Mouse (Mus musculus): ENCODE data around the gene Gabrb2.

Gabrb2 gene

DNA sequence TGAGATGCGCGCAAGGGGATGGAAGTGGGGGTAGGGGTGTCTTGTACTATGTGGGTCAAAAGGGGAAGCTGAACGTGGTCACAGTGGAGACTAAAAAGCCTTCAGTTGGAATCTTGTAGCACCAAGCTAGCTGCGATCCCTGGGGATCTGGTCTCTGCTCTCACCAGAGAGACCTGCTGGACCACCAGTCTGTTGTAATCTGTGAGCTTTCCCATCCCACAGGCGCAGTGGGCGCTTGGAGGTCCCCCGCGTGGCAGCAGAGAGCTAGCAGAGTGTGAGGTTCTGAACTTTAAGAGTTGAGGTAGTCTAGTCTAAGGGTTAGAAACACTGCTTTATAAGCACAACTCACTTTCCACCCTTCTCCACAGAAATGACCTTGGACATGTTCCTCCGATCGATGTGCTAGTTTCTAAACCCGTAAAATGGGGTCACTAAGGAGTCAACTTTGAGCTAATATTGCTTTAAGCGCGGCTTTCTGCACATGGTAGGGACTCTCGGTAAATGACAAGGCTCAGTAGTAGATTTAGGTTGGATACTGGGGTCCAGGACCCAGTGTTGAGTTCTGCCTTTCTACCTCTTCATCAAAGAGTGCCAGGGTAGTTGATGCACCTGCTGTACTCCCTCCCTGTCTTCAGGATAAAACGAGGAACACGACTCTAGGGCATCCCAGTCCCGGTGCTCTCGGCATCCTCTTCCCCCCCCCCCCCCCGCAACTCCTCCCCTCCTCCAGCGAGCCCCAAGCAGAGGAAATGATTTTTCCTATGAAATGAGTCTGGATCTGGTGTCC, at the start of gene Gabrb2:
Gene Gabrb2, plus strand, starts transcription at position 762 of the 787 bp plus-strand sequence.
- DNase-seq (ENCODE audit: extremely low read depth, low read depth, low spot score): no peak

DNA sequence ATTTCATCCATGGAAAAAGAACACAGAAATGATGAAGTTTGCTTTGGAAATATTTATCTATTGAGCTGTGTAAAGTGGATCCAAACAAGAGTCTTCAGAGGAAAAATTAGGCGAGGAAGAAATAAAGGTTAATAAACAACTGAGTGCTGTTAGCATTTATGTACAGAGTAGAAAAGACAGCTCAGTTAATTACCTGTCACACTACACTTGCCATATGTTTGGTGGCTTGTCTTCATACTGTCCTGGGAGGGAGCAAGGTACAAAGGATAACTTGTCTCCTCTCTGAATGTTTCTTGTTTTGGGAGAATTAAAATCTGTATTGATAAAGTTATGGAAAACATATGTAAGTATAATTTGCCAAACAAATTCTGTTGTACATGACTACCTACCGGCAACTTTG, 40.6 kb upstream of the Gabrb2 start:
- no peak for DNase-seq (ENCODE audit: extremely low read depth, low read depth, low spot score)

DNA sequence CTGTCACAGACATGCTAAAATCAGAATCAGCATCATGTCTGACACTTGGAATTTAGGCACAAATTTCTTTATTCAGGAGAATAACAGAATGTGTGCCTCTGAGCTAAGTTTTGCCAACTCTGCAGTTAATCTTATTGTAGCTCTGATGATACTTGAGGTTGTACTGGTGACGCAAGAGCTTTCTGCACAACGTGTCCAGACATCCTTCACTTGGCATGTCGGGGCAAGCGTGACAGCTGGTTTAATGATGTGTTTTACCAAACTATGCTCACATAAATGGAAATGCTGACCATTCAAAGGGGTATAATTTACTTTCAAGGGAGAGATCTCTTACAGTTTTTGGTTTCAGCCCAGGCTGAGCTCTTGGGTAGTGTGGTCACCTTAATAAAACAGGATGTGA, 33.1 kb upstream of the Gabrb2 start:
- no peak for DNase-seq (ENCODE audit: extremely low read depth, low read depth, low spot score)

DNA sequence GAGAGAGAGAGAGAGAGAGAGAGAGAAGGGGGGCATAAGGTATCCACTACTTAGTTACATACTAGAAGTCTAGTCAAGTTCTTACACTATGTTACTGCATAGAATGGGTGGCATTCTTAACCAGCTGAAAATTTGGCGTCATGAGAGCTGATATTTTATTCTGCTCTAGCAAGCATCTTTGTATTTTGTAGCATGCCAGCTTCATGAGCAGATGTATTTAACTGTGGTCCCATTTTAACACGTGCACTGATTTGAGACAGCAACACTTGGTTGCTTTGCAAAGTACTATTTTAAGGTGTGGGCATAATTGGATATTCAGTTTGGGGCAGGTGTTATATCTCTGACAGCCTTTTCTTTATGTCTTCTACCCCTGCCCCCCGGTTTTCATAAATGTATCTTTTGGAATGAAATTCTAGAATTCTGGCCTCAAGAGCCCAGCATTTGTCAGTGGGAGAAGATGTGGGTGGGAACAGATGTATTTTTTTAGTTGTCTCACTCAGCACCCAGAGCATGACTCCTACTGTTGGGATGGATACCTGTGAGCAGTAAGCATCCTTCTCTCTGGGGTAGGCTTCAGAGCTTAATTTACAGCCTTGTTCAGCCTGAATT, 28.8 kb upstream of the Gabrb2 start:
- no peak for DNase-seq (ENCODE audit: extremely low read depth, low read depth, low spot score)

DNA sequence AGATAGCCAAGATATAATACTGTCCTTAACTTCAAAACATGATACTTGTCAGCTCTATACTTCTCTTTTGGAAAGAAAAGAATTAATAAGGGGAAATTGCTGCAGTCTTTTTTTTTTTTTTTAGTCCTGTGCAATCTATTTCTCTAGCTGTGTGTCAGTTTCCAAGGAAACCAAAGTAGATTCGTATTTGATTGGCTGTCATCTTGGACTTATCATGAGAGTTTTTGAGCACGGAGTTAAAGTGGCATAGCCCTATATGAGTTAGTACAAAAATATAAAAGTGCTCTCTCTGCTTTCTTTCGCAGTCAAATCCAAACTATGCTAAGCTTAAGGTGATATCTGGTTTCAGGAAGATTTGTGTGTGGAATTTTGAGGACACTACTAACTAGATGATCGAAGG, 26.1 kb upstream of the Gabrb2 start:
- DNase-seq (ENCODE audit: extremely low read depth, low read depth, low spot score): no peak

DNA sequence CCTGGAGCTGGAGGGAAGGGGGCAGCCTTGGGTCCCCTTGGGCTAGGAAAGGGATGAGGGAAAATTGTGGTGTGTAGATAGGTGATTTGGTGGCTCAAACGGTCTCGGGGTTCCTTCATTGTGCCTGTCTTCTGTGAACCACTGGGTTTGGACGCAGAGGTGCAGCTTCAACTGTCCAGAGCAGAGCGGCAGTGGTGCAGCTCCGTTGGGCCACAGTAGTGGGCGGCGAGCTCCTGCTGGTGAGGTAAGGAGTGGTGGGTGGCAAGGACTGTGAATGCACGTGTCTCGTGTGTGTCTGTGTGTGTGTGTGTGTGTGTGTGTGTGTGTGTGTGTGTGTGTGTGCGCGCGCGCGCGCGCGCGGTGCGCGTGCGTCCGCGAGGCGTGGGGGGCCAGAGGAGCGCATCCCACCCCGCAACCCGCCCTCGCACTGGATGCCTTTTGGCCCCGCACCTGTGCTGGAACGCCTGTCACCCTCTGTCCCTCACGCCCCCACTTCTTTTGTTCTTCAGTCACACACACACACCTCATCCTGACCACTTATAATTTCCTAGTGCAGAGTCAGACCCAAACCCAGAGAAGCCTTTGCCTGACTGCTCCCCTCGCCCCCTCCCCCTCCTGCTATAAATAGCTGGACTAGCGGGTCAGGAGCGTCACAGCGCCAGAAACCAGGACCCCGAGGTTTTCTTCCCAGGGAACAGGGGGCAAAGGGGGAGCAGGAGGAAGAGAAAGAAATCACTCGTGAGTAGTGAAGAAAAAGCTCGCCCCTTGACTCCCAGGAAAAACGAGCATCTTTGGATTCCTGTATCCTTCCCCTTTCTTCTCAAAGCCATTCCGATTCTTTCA, 455 bp downstream of the Gabrb2 start:
- DNase-seq (ENCODE audit: extremely low read depth, low read depth, low spot score): no peak

DNA sequence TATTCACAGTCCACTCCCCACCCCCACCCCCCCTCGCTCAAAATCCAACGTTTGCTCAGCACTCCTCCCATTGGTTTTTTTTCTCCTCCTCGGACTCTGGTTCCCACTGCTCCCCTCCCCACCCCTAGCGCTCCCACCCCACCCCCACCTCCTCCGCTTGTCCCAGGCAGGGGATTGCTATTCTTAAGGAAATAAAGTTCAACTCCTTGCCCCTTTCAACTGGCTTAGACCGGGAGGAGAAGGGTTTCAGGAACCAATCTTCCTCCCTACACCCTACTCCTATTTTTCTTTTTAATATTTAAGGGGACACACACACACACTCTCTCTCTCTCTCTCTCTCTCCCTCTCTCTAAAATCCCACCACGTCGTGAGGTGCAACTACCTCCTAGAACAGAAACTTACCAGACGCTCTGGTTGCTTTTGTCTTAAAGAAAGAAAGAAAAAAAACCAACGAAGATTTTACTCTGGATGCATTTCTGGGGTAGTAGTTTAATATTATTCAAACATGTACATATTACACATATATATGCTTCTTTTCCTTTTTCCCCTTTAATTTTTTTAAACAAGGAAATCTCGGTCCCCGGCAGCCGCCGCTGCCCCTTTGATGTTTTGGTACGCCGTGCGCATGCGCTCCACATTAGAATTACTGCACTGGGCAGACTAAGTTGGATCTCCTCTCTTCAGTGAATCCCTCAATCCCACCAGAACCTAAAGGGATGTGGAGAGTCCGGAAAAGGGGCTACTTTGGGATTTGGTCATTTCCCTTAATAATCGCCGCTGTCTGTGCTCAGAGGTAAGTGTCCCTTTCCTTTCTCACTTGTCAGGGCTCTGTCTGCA, 1.3 kb downstream of the Gabrb2 start:
- no peak for DNase-seq (ENCODE audit: extremely low read depth, low read depth, low spot score)

DNA sequence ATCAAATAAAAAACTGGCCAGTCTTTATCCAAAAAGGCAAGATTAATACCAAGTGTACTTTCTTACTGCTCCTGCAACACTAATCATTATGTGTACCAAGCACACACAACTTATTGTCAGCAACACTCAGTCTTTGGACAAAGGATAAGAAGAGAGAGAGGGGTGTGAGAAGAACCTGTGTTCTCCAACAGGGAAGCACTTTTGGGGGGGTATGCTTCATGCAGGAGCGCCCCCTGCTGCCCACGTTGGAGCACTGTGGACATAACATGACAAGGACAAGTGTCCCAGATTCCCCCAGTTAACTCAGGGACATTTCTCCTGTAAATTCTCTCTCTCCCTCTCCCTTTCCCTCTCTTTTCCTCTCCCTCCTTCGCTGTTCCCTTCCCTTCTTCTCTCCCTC, 3.7 kb downstream of the Gabrb2 start:
- DNase-seq (ENCODE audit: extremely low read depth, low read depth, low spot score): no peak

DNA sequence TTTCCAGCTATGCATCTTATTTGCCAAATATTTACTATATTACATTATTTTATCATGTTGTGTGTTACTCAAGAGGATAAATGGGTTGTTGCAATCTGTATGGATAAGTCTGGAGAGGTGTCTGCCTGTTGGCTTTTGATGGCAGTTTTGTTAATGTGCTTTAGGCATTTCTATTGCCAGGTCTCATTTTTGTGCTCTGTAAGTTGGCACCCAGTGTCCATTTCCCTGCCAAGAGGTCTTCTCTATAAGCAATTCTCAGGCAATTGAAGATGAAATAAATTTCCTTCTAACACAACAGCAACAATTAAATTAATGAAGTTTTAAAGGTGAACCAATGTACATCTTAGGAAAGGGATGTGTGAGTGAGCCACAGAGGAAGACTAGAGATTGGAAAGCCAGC, 11.9 kb downstream of the Gabrb2 start:
- no peak for DNase-seq (ENCODE audit: extremely low read depth, low read depth, low spot score)

DNA sequence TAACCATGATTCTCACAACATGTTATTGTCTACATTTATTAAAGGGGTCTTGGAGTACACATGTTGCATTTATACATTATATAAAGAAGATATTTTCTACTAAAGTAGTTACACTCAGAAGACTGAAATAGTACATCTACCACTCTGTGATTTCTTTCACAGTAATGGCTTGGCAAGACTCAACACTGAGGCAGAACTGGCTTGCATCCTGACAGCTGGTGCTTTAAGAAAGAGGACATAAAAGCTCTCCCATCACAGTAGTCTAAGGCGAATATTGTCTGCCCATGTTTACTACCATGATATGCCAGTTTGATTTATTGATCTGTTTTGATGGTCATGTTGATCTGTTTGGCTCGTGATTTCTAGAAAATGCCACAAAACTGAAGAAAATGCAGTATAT, 19.4 kb downstream of the Gabrb2 start:
- no peak for DNase-seq (ENCODE audit: extremely low read depth, low read depth, low spot score)

DNA sequence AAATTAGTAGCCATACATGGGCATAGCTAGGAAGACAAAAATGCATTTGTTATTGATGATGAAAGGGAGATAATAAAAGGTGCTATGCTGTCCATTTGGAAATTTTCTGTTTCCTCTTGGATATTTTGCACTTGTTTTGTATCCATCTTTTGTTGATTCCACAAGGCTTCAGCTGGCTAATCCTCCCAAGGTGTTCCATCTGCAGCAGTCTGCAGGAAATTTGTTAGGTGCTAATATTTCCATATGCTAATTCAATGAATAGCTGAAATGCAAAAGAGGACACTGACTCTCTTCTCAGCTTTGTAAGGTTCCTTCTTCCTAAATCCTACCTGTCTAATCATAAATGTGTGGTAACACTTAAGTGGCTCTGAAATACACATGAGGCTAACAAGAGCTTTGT, 24.1 kb downstream of the Gabrb2 start:
- no peak for DNase-seq (ENCODE audit: extremely low read depth, low read depth, low spot score)

DNA sequence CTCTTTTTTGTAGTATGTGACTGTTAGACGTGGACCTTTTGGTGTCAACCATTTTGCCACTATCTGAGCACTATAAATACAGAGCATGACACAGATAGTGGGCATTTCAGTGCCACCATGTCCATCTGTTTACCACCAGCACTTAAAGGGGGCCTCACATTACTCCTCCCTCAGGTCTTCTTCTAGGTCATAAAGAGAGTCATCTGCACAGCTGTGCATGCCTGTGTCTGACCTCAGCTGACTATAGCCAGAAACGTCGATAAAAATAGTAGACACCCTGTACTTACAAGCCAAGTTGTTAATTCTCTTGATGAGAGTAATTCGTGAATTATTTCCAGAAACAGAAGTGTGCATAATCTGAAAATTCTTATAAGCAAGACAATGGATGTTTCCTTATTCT, 29.4 kb downstream of the Gabrb2 start:
- DNase-seq (ENCODE audit: extremely low read depth, low read depth, low spot score): no peak

DNA sequence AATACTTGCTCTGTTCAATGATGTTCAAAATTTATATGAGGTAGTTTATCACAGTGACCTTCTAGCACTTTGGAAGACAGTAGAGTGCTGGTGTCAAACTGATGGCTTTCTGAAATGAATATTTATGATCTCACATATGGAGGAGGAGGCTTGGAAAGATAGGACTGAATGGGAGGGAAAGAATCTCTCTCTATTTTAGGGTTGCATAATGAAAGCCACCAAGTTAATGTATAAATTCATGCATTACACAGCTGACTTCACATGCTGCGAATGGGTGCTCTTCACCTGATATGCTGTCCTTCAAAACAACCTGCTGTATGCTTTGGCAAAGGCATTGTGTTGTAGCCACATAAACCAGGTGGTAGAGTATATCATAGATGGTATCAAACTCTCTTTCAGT, 44.6 kb downstream of the Gabrb2 start:
- no peak for DNase-seq (ENCODE audit: extremely low read depth, low read depth, low spot score)

DNA sequence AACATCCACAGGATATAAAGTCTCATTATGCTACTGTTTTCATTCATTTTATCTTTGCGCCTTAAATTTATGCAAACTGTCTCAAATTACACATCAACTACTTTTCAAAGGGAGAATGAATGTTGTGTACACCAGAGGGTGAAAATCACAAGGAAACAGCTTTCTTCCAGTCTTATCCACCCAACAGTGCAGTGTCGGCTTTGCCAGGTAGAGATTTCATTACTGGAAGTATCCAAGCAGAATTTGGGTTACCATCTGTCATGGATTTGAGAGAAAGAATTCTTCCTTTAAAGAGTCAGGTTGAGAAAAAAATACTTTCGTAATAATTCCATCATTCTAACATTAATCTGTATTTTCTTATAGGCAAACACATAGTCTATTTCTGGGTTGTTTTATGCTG, 48.8 kb downstream of the Gabrb2 start:
- DNase-seq (ENCODE audit: extremely low read depth, low read depth, low spot score): no peak

DNA sequence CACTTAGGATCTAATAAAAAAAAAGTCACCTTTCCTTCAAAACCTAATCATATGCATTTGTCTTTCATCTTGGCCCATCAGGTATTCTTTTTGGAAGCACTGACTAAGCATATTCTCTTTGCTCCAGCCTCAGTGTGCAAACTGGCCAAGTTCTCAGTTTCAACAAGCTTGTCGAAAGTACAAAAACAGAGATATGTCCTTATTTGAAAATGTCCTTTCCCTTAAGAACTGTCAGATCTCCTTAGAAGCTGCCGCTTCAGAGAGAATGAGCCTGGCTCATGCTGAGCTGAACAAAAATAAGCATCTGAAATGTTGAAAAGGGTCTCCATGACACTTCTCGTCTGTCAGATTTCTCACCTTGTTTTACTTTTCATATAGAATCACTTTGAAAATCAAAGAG, 55.0 kb downstream of the Gabrb2 start:
- DNase-seq (ENCODE audit: extremely low read depth, low read depth, low spot score): no peak

DNA sequence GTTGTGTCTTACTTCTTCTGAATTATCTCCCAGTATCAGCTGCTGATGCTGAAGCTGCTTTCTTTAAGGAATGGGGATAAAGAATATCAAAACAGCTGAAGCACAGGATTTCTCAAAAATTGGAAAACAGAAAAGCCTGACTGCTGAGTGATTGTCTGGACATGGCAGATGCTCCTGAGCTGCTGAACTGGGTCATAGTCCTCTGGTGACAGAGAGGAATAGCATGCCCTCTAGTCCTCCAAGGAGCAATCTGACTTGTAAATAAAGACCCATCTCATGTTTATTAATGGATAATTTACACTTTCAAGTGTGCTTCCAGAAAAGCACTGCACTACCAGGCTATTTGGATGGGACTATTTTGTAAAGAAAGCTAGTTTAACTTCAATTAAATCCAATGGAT, 68.1 kb downstream of the Gabrb2 start:
- no peak for DNase-seq (ENCODE audit: extremely low read depth, low read depth, low spot score)

DNA sequence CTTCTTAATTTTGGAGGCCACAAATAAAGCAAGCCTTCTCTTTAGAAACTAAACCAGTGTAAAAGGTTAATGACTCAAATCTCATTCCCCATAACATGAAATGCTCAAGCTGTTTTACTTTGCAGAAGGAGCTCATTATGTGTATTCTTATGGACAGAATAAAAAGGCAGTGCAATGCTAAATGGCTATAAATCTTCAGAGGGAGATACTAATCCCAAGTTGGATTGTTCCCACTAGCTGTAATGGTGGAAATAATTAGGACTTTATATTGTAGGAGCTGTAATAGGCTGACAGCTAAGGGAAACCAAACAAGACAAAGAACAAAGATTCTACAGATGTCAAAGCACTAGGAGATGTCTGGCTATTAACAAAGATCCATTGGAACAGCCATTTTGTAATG, 81.6 kb downstream of the Gabrb2 start:
- no peak for DNase-seq (ENCODE audit: extremely low read depth, low read depth, low spot score)

DNA sequence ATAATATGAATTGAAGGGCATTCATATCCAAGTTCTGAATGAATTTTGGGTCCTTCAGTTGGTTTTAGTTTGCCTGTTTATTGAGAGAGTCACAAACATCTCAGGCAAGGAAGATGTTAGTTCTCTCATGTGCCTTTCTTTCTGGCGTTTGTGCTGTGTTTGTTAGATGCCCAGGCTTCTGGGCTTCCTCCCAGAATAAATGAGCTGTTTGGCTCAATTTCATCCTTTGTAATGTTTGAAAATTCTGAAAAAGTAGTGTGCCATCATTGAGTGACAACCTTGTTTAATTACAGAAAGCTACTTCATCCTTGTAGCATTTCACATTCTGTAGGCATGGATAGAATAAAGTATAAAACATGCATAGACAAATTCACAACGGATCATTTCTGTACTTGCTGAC, 85.9 kb downstream of the Gabrb2 start:
- DNase-seq (ENCODE audit: extremely low read depth, low read depth, low spot score): no peak

DNA sequence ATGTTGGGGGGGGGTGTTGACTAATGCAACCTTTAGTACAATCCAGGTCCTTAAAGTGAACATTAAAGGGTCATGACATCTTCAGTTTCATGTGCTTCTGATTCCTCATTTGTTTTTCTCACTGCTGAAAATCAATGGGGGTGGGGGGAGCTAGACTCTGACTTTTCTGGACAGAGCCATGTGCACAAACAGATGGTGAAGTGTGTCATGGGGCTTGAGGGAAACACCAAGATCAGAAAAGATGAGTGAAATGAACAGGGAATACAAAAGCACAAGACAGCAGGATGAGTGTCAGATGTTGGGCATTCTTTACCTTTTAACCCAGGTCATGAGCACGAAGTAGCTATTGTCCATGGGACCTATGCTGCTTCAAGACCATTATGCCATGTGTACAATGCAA, 86.4 kb downstream of the Gabrb2 start:
- no peak for DNase-seq (ENCODE audit: extremely low read depth, low read depth, low spot score)

DNA sequence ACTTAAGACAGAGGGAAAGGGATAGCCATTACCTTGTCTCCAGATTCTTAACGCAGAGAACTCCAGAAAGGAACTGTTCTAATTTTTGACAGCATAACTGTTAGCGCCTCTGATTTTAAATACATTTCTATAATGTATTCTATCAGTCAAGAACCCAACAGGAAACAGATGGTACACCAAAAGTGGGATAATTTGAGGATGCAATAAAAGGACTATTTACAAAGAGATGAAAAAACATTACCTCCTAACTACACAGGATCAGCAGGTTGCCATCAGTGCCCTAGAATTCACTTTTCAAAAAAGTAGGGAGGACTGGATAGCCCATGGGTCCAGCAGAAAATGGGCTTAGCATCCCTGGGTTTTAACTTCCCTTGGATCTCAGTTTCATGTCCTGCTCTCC, 102.4 kb downstream of the Gabrb2 start:
- no peak for DNase-seq (ENCODE audit: extremely low read depth, low read depth, low spot score)

DNA sequence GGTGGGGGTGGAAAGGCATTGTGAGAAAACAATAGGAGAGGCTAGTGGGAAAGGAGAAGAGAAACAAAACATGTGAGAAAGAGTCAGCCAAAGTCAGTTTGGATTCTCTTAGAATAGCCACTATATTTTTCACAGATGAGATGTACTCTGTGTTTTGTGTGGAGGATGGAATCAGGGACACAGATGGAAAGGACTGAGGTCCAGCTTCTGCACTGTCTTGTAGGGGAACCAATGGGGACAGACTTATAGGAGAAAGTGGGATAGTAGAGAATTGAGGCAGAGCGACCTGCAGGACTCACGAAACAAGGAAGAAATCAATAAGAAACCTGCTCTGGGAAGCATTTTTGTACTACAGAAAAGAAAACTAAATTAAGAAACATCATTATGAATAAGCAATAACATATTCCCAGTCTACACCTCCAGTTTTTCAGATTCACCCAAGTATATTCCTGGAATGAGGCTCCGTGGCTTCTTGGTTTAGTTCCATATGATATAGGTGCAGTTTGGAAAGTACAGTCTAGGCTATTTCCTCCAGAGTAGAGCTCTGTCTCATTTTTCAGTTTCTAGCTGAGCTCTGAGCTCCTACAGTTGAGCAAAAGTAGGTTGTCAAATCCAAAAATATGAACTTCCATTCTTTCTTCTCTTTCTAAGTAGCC, 108.8 kb downstream of the Gabrb2 start:
- no peak for DNase-seq (ENCODE audit: extremely low read depth, low read depth, low spot score)
